Mouse (Mus musculus): ENCODE results near the gene Atp1a2. TPM values are rescaled to one million over a fixed set of nuclear protein-coding genes. Genes with fewer than 3 reads are reported as not detected.
"Not testable (repeated sequence)": the region's sequence is repeated elsewhere in the genome, so short reads cannot be mapped to it uniquely, and the experiment has no call there.

The Atp1a2 gene
- polyA plus RNA-seq, 1 experiment from 2014 or later: 1.9 TPM

DNA sequence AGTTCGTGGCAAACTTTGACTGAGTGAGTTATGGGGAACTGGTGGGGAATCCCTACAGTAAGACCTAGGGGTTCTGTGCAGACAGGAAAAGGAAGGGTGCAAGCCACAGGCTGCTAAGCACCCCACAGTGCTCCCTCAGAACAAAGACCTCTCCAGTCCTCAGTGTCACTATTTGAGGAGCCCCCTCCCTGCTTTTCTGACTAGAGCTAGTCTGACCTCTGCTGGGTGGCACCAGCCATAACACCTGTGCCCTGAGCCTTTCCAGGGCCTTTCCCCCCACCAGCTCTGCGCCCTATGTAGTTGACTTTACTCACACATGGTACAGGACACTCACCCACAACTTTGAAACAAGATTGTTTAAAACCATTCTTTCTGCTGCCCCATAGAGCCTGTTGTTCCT lies 50.2 kb downstream of the Atp1a2 start:
- Histone ChIP-seq H3K4me1 (peaks cover 14% of the 10 kb centered on the region; the same call in 1 of the 2 replicates), H3K27ac (no peak overlapping the region), H3K9ac (no peak overlapping the region), H3K4me2 (no peak overlapping the region), H3K27me3 (peaks cover 24% of the 10 kb centered on the region), H3K4me3 (no peak overlapping the region), H3K9me3 (no peaks in the 10 kb centered on the region), H3K36me3 (no peaks in the 10 kb centered on the region)
- no peak for ATAC-seq (ENCODE audit: insufficient number of reproducible peaks, insufficient read depth, low FRiP score, low TSS enrichment, low read depth)
- 44% methylated on average over 2 of the region's 2 CpGs for WGBS

GRCm38 (mm10) chr1:172247216-172247615 lies 50.6 kb downstream of the Atp1a2 start:
- H3K36me3 ChIP-seq: no peaks in the 10 kb centered on the region
- H3K9ac ChIP-seq: no peak overlapping the region
- ATAC-seq (ENCODE audit: insufficient number of reproducible peaks, insufficient read depth, low FRiP score, low TSS enrichment, low read depth): no peak
- H3K4me1 ChIP-seq: peaks cover 14% of the 10 kb centered on the region; the same call in 1 of the 2 replicates
- H3K27ac ChIP-seq: no peak overlapping the region
- peaks cover 24% of the 10 kb centered on the region for H3K27me3 ChIP-seq
- no peak overlapping the region for H3K4me3 ChIP-seq
- no peak overlapping the region for H3K4me2 ChIP-seq
- H3K9me3 ChIP-seq: no peaks in the 10 kb centered on the region
- WGBS: 76% methylated on average over 4 of the region's 4 CpGs

DNA sequence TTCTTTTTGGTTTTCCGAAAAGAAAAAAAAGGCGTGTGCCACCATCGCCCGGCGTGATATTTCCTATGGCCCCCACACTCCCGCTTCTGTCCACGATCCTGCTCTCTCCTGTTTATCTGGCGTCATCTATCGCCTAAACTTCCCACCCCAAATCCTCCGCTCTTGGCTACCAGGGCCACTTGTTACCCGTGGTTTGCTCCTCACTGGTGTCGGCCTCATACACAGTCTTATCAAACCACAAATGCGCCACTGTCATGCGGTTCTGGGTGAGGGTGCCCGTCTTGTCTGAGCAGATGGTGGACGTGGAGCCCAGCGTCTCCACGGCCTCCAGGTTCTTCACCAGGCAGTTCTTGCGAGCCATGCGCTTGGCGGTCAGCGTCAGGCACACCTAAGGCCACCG lies 53.2 kb downstream of the Atp1a2 start:
- not testable (repeated sequence) for H3K9me3 ChIP-seq; H3K27ac ChIP-seq; H3K9ac ChIP-seq; H3K36me3 ChIP-seq; ATAC-seq (ENCODE audit: insufficient number of reproducible peaks, insufficient read depth, low FRiP score, low TSS enrichment, low read depth)
- peak overlapping the region; percentile 30 for H3K4me2 ChIP-seq
- H3K27me3 ChIP-seq: peaks cover 24% of the 10 kb centered on the region
- 0 out of 2 replicates have a peak overlapping the region, but pooled peaks have one; percentile 1 for H3K4me3 ChIP-seq
- H3K4me1 ChIP-seq: peaks cover 14% of the 10 kb centered on the region; the same call in 1 of the 2 replicates
- 45% methylated on average over 23 of the region's 23 CpGs for WGBS

- no peak overlapping the region for H3K4me3 ChIP-seq
- H3K9me3 ChIP-seq: no peaks in the 10 kb centered on the region
- H3K27ac ChIP-seq: no peak overlapping the region
- H3K27me3 ChIP-seq: peaks cover 24% of the 10 kb centered on the region
- no peak for ATAC-seq (ENCODE audit: insufficient number of reproducible peaks, insufficient read depth, low FRiP score, low TSS enrichment, low read depth)
- no peaks in the 10 kb centered on the region for H3K36me3 ChIP-seq
- peaks cover 14% of the 10 kb centered on the region; the same call in 1 of the 2 replicates for H3K4me1 ChIP-seq
- no peak overlapping the region for H3K9ac ChIP-seq
- 29% methylated on average over 16 of the region's 16 CpGs for WGBS
- peak overlapping the region; percentile 30; the same call in 1 of the 2 replicates for H3K4me2 ChIP-seq
Observed at GRCm38 (mm10) chr1:172243547-172244205, 54.2 kb downstream of the Atp1a2 start.

DNA sequence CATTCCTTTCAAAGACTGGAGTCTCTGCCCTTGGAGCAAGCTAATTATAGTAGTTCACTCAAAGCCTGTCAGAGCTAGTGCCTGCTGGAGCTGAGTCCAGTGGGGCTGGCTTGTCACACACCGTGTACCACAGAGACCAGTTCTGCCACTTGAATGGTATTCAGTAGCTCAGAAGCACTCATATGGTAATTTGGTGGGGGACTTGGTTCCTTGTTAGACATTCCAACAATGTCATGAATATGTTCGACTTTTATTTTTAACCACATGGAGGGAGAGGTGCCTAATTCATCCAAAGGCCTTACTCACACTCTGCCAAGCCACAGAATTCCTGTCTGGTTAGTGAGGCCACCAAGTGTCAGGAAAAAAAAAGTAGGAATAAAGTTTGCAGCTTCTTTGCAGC lies 55.5 kb downstream of the Atp1a2 start:
- Histone ChIP-seq H3K9ac (no peak overlapping the region), H3K36me3 (no peaks in the 10 kb centered on the region), H3K4me2 (no peak overlapping the region), H3K27ac (no peak overlapping the region), H3K9me3 (no peaks in the 10 kb centered on the region), H3K4me3 (no peak overlapping the region), H3K27me3 (peaks cover 24% of the 10 kb centered on the region), H3K4me1 (peaks cover 14% of the 10 kb centered on the region; the same call in 1 of the 2 replicates)
- peak; percentile 74; the same call in 1 of the 2 replicates for ATAC-seq (ENCODE audit: insufficient number of reproducible peaks, insufficient read depth, low FRiP score, low TSS enrichment, low read depth)
- 32% methylated on average over 2 of the region's 2 CpGs for WGBS

- Histone ChIP-seq H3K36me3 (no peaks in the 10 kb centered on the region), H3K4me1 (peaks cover 14% of the 10 kb centered on the region; the same call in 1 of the 2 replicates), H3K9ac (no peak overlapping the region), H3K27me3 (peaks cover 24% of the 10 kb centered on the region), H3K4me3 (no peak overlapping the region), H3K27ac (no peak overlapping the region), H3K4me2 (no peak overlapping the region), H3K9me3 (no peaks in the 10 kb centered on the region)
- WGBS: 58% methylated on average over 6 of the region's 6 CpGs
- no peak for ATAC-seq (ENCODE audit: insufficient number of reproducible peaks, insufficient read depth, low FRiP score, low TSS enrichment, low read depth)
Observed at GRCm38 (mm10) chr1:172240945-172241708, 56.7 kb downstream of the Atp1a2 start.

DNA sequence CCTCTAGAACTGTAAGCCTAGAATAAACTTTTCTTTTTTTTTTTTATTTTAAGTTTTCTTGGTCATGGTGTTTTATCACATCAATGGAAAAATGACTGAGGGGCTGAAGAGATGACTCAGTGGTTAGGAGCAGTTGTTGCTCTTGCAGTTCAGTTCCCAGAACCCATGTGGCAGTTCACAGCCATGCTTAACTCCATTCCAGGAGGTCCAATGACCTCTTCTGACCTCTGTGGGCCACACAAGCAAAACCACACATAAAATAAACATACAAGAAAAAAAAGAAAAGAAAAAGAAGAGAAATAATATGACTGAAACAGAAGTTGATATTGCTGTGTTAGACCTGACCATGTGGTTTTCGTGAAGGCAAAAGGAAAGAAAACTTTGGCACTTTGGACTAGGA lies 68.6 kb downstream of the Atp1a2 start:
- Histone ChIP-seq H3K4me1 (no peaks in the 10 kb centered on the region), H3K27ac (no peak overlapping the region), H3K4me3 (no peak overlapping the region), H3K9ac (no peak overlapping the region), H3K9me3 (no peaks in the 10 kb centered on the region), H3K4me2 (no peak overlapping the region), H3K27me3 (no peaks in the 10 kb centered on the region), H3K36me3 (no peaks in the 10 kb centered on the region)
- 75% methylated on average over 1 of the region's 1 CpGs for WGBS
- ATAC-seq (ENCODE audit: insufficient number of reproducible peaks, insufficient read depth, low FRiP score, low TSS enrichment, low read depth): no peak

- Histone ChIP-seq H3K4me1 (no peaks in the 10 kb centered on the region), H3K4me2 (no peak overlapping the region), H3K27me3 (no peaks in the 10 kb centered on the region), H3K36me3 (no peaks in the 10 kb centered on the region), H3K9me3 (no peaks in the 10 kb centered on the region), H3K27ac (no peak overlapping the region), H3K9ac (no peak overlapping the region), H3K4me3 (no peak overlapping the region)
- ATAC-seq (ENCODE audit: insufficient number of reproducible peaks, insufficient read depth, low FRiP score, low TSS enrichment, low read depth): no peak
- 81% methylated on average over 2 of the region's 2 CpGs for WGBS
Observed at GRCm38 (mm10) chr1:172228209-172228608, 69.7 kb downstream of the Atp1a2 start.

Other genes starting within 250 kb of the Atp1a2 start
- 0.66 and 1.5 TPM in 2 replicates for gene Nhlh1, start 240.5 kb downstream of the Atp1a2 start, polyA plus RNA-seq (2015; fragmentation: Nextera tagmentation; extraction: Ambion mirVana)
- 216 and 239 TPM in 2 replicates for gene Copa, start 215.5 kb downstream of the Atp1a2 start, polyA plus RNA-seq (2015; fragmentation: Nextera tagmentation; extraction: Ambion mirVana)
- gene Ncstn, start 215.3 kb downstream of the Atp1a2 start, polyA plus RNA-seq (2015; fragmentation: Nextera tagmentation; extraction: Ambion mirVana): 103 and 106 TPM in 2 replicates
- gene Pex19, start 171.3 kb downstream of the Atp1a2 start, polyA plus RNA-seq (2015; fragmentation: Nextera tagmentation; extraction: Ambion mirVana): 133 and 152 TPM in 2 replicates
- gene Dcaf8, start 150.0 kb downstream of the Atp1a2 start, polyA plus RNA-seq (2015; fragmentation: Nextera tagmentation; extraction: Ambion mirVana): 150 and 153 TPM in 2 replicates
- 79.3 and 83.7 TPM in 2 replicates for gene Pea15a, start 91.3 kb downstream of the Atp1a2 start, polyA plus RNA-seq (2015; fragmentation: Nextera tagmentation; extraction: Ambion mirVana)
- gene Casq1, start 78.2 kb downstream of the Atp1a2 start, polyA plus RNA-seq (2015; fragmentation: Nextera tagmentation; extraction: Ambion mirVana): 2.1 and 4.3 TPM in 2 replicates
- gene Atp1a4, start 39.6 kb downstream of the Atp1a2 start, polyA plus RNA-seq (2015; fragmentation: Nextera tagmentation; extraction: Ambion mirVana): not detected in 2 replicates
- 46.9 and 49.8 TPM in 2 replicates for gene Igsf8, start 36.4 kb downstream of the Atp1a2 start, polyA plus RNA-seq (2015; fragmentation: Nextera tagmentation; extraction: Ambion mirVana)
- 0.07 TPM in 1 of 2 replicates, not detected in the other for gene Kcnj9, start 31.3 kb upstream of the Atp1a2 start, polyA plus RNA-seq (2015; fragmentation: Nextera tagmentation; extraction: Ambion mirVana)
- gene Kcnj10, start 43.1 kb upstream of the Atp1a2 start, polyA plus RNA-seq (2015; fragmentation: Nextera tagmentation; extraction: Ambion mirVana): 0.06 TPM in 2 replicates
- 6.6 and 7.3 TPM in 2 replicates for gene Pigm, start 78.5 kb upstream of the Atp1a2 start, polyA plus RNA-seq (2015; fragmentation: Nextera tagmentation; extraction: Ambion mirVana)
- 0.47 TPM in 1 of 2 replicates, not detected in the other for gene Slamf9, start 177.3 kb upstream of the Atp1a2 start, polyA plus RNA-seq (2015; fragmentation: Nextera tagmentation; extraction: Ambion mirVana)
- 75.6 and 83.2 TPM in 2 replicates for gene Igsf9, start 183.7 kb upstream of the Atp1a2 start, polyA plus RNA-seq (2015; fragmentation: Nextera tagmentation; extraction: Ambion mirVana)
- gene Tagln2, start 202.0 kb upstream of the Atp1a2 start, polyA plus RNA-seq (2015; fragmentation: Nextera tagmentation; extraction: Ambion mirVana): 133 and 135 TPM in 2 replicates
- 2.0 and 2.3 TPM in 2 replicates for gene Cfap45, start 222.7 kb upstream of the Atp1a2 start, polyA plus RNA-seq (2015; fragmentation: Nextera tagmentation; extraction: Ambion mirVana)